Mouse (Mus musculus) heart, embryonic 14.5 days (tissue): ENCODE data around the gene Trp53i13. TPM values are rescaled to one million over a fixed set of nuclear protein-coding genes. Genes with fewer than 3 reads are reported as not detected.

Experiments
- ATAC-seq: fragments of 200-750 bp; cut with Nextera tagmentation; 2 replicates; pipeline ENCODE4 v1.8.0; 2017; ENCODE audit warnings: low read depth, moderate TSS enrichment; ENCODE audit not compliant: insufficient number of reproducible peaks, insufficient read depth, low FRiP score
- H3K27ac ChIP-seq, 2 experiments: fragments of 200-500 bp in 1 of 2; fragments of 300-500 bp in 1 of 2; sonication (generic) in 1 of 2; replicated peaks in 1 of 2; 2 replicates each; pipeline ENCODE4 v1.5.1; 2012 to 2014; ENCODE audit warnings: low read depth in 2 of 2, low read length in 2 of 2, control low read depth in 1 of 2, mild to moderate bottlenecking in 1 of 2, mixed read lengths in 1 of 2; ENCODE audit not compliant: control insufficient read depth in 1 of 2, insufficient read depth in 1 of 2
- H3K27me3 ChIP-seq: fragments of 300-500 bp; sonication (generic); 2 replicates; pipeline ENCODE4 v1.6.1; 2014; ENCODE audit warnings: mild to moderate bottlenecking, low read length, control low read depth; ENCODE audit not compliant: control insufficient read depth, insufficient read depth
- H3K36me3 ChIP-seq: fragments of 300-500 bp; sonication (generic); 2 replicates; pipeline ENCODE4 v1.6.1; 2014; ENCODE audit warnings: mild to moderate bottlenecking, control low read depth, low read length, mixed read lengths; ENCODE audit not compliant: control insufficient read depth, insufficient read depth
- H3K4me1 ChIP-seq, 2 experiments: fragments of 200-500 bp in 1 of 2; fragments of 300-500 bp in 1 of 2; sonication (generic) in 1 of 2; 2 replicates each; pipeline ENCODE4 v1.6.1; 2012 to 2014; ENCODE audit warnings: low read length in 2 of 2, control low read depth in 1 of 2, mixed read lengths in 1 of 2; ENCODE audit not compliant: control insufficient read depth in 2 of 2, insufficient read depth in 2 of 2
- H3K4me2 ChIP-seq: fragments of 300-500 bp; sonication (generic); 2 replicates; pipeline ENCODE4 v1.6.1; 2014; ENCODE audit warnings: mild to moderate bottlenecking, low read length
- H3K4me3 ChIP-seq, 2 experiments: fragments of 200-500 bp in 1 of 2; fragments of 300-500 bp in 1 of 2; sonication (generic) in 1 of 2; 2 replicates each; pipeline ENCODE4 v1.5.1; 2012 to 2014; ENCODE audit warnings: low read length in 2 of 2, mild to moderate bottlenecking in 2 of 2, control low read depth in 1 of 2, low read depth in 1 of 2, moderate library complexity in 1 of 2; ENCODE audit not compliant: control insufficient read depth in 1 of 2, insufficient read depth in 1 of 2
- H3K9ac ChIP-seq: fragments of 300-500 bp; sonication (generic); 2 replicates; pipeline ENCODE4 v1.6.1; 2014; ENCODE audit warnings: mild to moderate bottlenecking, low read length
- H3K9me3 ChIP-seq: fragments of 300-500 bp; sonication (generic); 2 replicates; pipeline ENCODE4 v1.6.1; 2016; ENCODE audit warnings: low read length, control low read depth; ENCODE audit not compliant: control insufficient read depth
- WGBS: fragments of 180-500 bp; shearing (Covaris S2); extraction: QIAGEN DNeasy Blood & Tissue Kit; methylation state at CpG from one replicate; pipeline ENCODE4 v1.1.7; 2014; 5-methylcytosine and 5-hydroxymethylcytosine counted together
- polyA plus RNA-seq: library from polyadenylated mRNA; unstranded; fragments of >200 nt; fragmentation: Nextera tagmentation; extraction: Ambion mirVana; gene quantifications from 2 replicates; pipeline ENCODE4 v1.2.1, GENCODE M21; 2014

The Trp53i13 gene
- polyA plus RNA-seq, 1 experiment from 2014 or later = 30.0 TPM

DNA sequence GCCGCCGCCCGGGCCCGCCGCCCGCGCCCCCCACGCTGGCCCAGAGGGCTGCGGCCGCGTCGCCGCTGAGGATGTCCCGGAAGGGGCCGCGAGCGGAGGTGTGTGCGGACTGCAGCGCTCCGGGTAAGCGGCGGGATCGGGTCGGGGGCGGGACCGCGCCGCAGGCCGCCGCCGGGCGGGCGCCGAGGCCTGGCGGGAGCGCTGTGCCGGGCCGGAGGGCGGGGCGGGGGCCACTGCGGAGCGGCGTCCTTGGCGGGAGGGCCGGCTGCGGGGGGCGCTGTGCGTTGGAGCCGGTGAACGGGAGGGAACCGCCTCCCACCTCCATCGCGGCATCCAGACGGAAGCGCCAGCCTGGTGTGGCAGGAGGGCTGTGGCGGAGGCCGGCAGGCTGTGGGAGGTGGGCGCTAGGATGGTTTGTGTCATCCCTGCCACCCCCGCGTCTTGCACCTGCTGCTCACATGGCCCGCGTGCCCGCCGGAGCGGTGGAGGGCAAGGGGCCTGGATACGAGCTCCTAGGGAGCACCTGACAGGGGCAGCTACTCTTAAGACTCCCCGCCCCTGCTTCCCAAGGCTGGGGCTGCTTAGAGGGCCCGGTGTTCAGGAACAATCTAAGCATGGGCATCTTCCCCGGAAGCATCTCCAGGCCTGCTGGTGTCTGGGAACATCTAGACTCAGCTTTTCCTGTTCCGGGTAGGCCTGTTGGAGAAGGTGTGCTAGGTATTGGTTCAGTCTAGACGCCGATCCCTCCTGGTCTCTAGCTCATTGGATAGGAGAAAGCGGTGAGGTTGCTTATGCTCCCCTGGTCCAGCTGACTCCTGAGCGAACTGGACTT, 22.1 kb downstream of the Trp53i13 start, which contains the start of gene Git1:
Gene Git1, plus strand, starts transcription at position 51 of the 832 bp plus-strand sequence.
- H3K9ac ChIP-seq = peak within 1 kb of the TSS; percentile 96
- H3K4me1 ChIP-seq = peaks cover 40 to 72% of the 10 kb centered on the region in 2 experiments
- peak within 1 kb of the TSS; percentile 94 for H3K4me2 ChIP-seq
- no peaks in the 10 kb centered on the region for H3K27me3 ChIP-seq
- 0 out of 2 replicates have a peak, but pooled peaks cover under 1% of the 10 kb centered on the region for H3K36me3 ChIP-seq
- H3K4me3 ChIP-seq = peak within 1 kb of the TSS; percentile 92 to 94
- WGBS = 1% methylated on average over 58 of the region's 74 CpGs
- no peak for ATAC-seq
- H3K27ac ChIP-seq = peak within 1 kb of the TSS; percentile 95 to 98
- H3K9me3 ChIP-seq = no peaks in the 10 kb centered on the region

GRCm38 (mm10) chr11:77492911-77493332, 22.9 kb downstream of the Trp53i13 start:
- Histone ChIP-seq H3K9ac (peak overlapping the region; percentile 96), H3K27me3 (no peaks in the 10 kb centered on the region), H3K4me3 (peak overlapping the region; percentile 92 to 94), H3K36me3 (no peaks in the 10 kb centered on the region), H3K27ac (peak overlapping the region; percentile 95 to 98), H3K4me1 (peaks cover 40 to 66% of the 10 kb centered on the region in 2 experiments), H3K9me3 (no peaks in the 10 kb centered on the region), H3K4me2 (peak overlapping the region; percentile 94)
- ATAC-seq = peak; percentile 75
- WGBS = under 1% methylated on average over 28 of the region's 32 CpGs

GRCm38 (mm10) chr11:77492311-77492871, 23.4 kb downstream of the Trp53i13 start:
- ATAC-seq = no peak
- peaks cover 36 to 61% of the 10 kb centered on the region in 2 experiments for H3K4me1 ChIP-seq
- no peaks in the 10 kb centered on the region for H3K9me3 ChIP-seq
- H3K4me3 ChIP-seq = peak overlapping the region; percentile 92 to 94
- peak overlapping the region; percentile 94 for H3K4me2 ChIP-seq
- H3K36me3 ChIP-seq = no peaks in the 10 kb centered on the region
- H3K9ac ChIP-seq = peak overlapping the region; percentile 96
- H3K27me3 ChIP-seq = no peaks in the 10 kb centered on the region
- WGBS = under 1% methylated on average over 16 of the region's 18 CpGs
- H3K27ac ChIP-seq = peak overlapping the region; percentile 95 to 98

DNA sequence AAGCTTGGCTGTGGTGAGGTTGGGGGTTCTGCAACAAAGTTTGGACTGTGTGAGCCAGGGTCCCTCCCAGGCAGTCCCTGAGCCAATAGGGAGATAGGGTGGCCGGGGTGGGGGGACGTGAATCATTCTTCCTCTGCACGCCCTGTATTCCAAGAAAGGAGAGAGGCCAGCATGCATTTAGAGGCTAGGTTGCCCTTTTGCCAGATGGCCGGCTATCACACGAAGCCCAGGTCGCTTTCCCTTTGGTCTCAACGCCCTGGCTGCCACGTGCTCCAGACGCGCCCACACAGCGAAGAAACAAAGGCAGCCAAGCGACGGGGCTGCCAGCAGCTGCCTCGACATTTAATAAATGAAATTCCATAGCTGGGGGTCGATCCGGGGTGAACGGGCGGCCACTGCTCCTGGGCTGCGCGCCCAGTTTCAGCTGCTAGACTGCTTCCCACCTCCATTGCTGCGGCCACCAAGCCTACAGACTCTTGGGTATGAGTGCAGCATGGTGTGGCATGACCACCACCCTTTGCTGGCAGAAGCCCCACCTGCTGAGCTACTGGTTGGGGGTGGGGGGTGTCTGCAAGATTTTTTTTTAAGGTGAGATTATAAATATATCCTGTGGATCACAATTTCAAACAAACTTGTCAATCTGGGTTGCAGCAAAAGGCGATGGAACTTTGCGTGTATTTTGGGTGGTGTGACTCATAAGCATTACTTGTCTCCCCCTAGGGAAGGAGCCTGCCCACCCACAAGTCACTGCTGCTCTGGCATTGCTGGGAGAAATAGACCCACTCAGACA, 24.1 kb downstream of the Trp53i13 start:
- 2% methylated on average over 23 of the region's 23 CpGs for WGBS
- no peaks in the 10 kb centered on the region for H3K36me3 ChIP-seq
- peak; percentile 57 for ATAC-seq
- peak overlapping the region; percentile 94 for H3K4me2 ChIP-seq
- peaks cover 35 to 60% of the 10 kb centered on the region in 2 experiments for H3K4me1 ChIP-seq
- no peaks in the 10 kb centered on the region for H3K27me3 ChIP-seq
- no peaks in the 10 kb centered on the region for H3K9me3 ChIP-seq
- peak overlapping the region; percentile 92 to 94 for H3K4me3 ChIP-seq
- H3K9ac ChIP-seq = peak overlapping the region; percentile 96
- peak overlapping the region; percentile 95 to 98 for H3K27ac ChIP-seq

GRCm38 (mm10) chr11:77491123-77491501, 24.7 kb downstream of the Trp53i13 start:
- 0% methylated on average over 13 of the region's 13 CpGs for WGBS
- H3K4me3 ChIP-seq = peak overlapping the region; percentile 92 to 94
- H3K4me2 ChIP-seq = peak overlapping the region; percentile 94
- peak overlapping the region; percentile 96 for H3K9ac ChIP-seq
- H3K27me3 ChIP-seq = no peaks in the 10 kb centered on the region
- H3K4me1 ChIP-seq = peaks cover 36 to 58% of the 10 kb centered on the region in 2 experiments
- H3K27ac ChIP-seq = peak overlapping the region; percentile 95 to 98
- H3K9me3 ChIP-seq = no peaks in the 10 kb centered on the region
- no peaks in the 10 kb centered on the region for H3K36me3 ChIP-seq
- peak; percentile 41 for ATAC-seq

DNA sequence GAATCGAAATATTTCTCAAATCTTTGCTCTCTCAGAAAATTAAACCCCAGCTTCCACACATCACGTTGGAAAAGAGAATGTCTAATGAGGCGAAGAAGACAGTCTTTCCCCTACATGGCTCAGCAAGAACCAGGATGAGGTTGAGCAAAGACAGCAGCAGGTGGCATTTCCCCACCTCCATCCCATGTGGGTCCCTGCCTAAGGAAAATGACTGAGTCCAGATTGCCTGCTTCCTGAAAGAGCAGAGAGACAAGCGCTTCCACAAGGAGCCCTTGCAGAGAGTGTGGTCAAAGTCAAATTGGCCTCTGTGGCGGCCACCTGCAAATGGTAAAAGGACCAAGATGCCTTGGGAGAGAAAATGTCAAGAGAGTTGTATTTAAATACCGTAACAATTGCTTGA, 25.3 kb downstream of the Trp53i13 start:
- no peaks in the 10 kb centered on the region for H3K36me3 ChIP-seq
- H3K27ac ChIP-seq = peak overlapping the region in 1 of 2 experiments; percentile 1; a peak in 1 of 4 replicates
- H3K9me3 ChIP-seq = no peaks in the 10 kb centered on the region
- 0 out of 2 replicates have a peak overlapping the region, but pooled peaks have one; percentile 27 for H3K9ac ChIP-seq
- 72% methylated on average over 6 of the region's 6 CpGs for WGBS
- ATAC-seq = no peak
- peaks cover 34 to 52% of the 10 kb centered on the region in 2 experiments for H3K4me1 ChIP-seq
- peak overlapping the region; percentile 99 for H3K4me2 ChIP-seq
- H3K27me3 ChIP-seq = no peaks in the 10 kb centered on the region
- peak overlapping the region in 1 of 2 experiments; percentile 87; a peak in 1 of 4 replicates for H3K4me3 ChIP-seq
